Mouse (Mus musculus): ENCODE results near the gene Tfe3. TPM values are rescaled to one million over a fixed set of nuclear protein-coding genes. Genes with fewer than 3 reads are reported as not detected.

The Tfe3 gene
- polyA plus RNA-seq (2014; fragmentation: Illumina TruSeq; extraction: RNeasy Lipid Tissue Mini Kit (QIAGEN cat#74804); ENCODE audit: low read depth, low replicate concordance), result 8.1 TPM

GRCm38 (mm10) chrX:7762137-7762920 lies at the start of gene Tfe3:
TSS of gene Tfe3 (plus strand) at chrX:7762560.

GRCm38 (mm10) chrX:7714135-7714899 lies 48.0 kb upstream of the Tfe3 start, which contains the start of gene Wdr45:
TSS of gene Wdr45 (plus strand) at chrX:7714333.

GRCm38 (mm10) chrX:7721514-7722281 lies 40.7 kb upstream of the Tfe3 start, which contains the start of gene Gm45208:
TSS of gene Gm45208 (plus strand) at chrX:7722245.

GRCm38 (mm10) chrX:7728215-7728921 lies 34.0 kb upstream of the Tfe3 start, which contains the start of gene Praf2:
TSS of gene Praf2 (plus strand) at chrX:7728439.

GRCm38 (mm10) chrX:7750432-7751116 lies 11.8 kb upstream of the Tfe3 start, which contains the start of gene Ccdc120:
TSS of gene Ccdc120 (minus strand) at chrX:7750905.

GRCm38 (mm10) chrX:7789542-7790136 lies 27.3 kb downstream of the Tfe3 start, which contains the start of gene Gripap1:
TSS of gene Gripap1 (plus strand) at chrX:7789765.

GRCm38 (mm10) chrX:7821865-7822779 lies 59.8 kb downstream of the Tfe3 start, which contains the start of gene Kcnd1:
TSS of gene Kcnd1 (plus strand) at chrX:7822289.

Other genes with a start within 250 kb of the Tfe3 start
- gene Foxp3, start 188.9 kb upstream of the Tfe3 start, polyA plus RNA-seq (2014; fragmentation: Illumina TruSeq; extraction: RNeasy Lipid Tissue Mini Kit (QIAGEN cat#74804); ENCODE audit: low read depth, low replicate concordance), result not detected
- gene Ppp1r3f, start 188.3 kb upstream of the Tfe3 start, polyA plus RNA-seq (2014; fragmentation: Illumina TruSeq; extraction: RNeasy Lipid Tissue Mini Kit (QIAGEN cat#74804); ENCODE audit: low read depth, low replicate concordance), result 1.6 TPM
- 0.13 TPM for gene Ccdc22, start 157.0 kb upstream of the Tfe3 start, polyA plus RNA-seq (2014; fragmentation: Illumina TruSeq; extraction: RNeasy Lipid Tissue Mini Kit (QIAGEN cat#74804); ENCODE audit: low read depth, low replicate concordance)
- gene Cacna1f, start 155.5 kb upstream of the Tfe3 start, polyA plus RNA-seq (2014; fragmentation: Illumina TruSeq; extraction: RNeasy Lipid Tissue Mini Kit (QIAGEN cat#74804); ENCODE audit: low read depth, low replicate concordance), result not detected
- gene Syp, start 124.1 kb upstream of the Tfe3 start, polyA plus RNA-seq (2014; fragmentation: Illumina TruSeq; extraction: RNeasy Lipid Tissue Mini Kit (QIAGEN cat#74804); ENCODE audit: low read depth, low replicate concordance), result 0.15 TPM
- 0.69 TPM for gene Prickle3, start 105.3 kb upstream of the Tfe3 start, polyA plus RNA-seq (2014; fragmentation: Illumina TruSeq; extraction: RNeasy Lipid Tissue Mini Kit (QIAGEN cat#74804); ENCODE audit: low read depth, low replicate concordance)
- 3.8 TPM for gene Plp2, start 91.2 kb upstream of the Tfe3 start, polyA plus RNA-seq (2014; fragmentation: Illumina TruSeq; extraction: RNeasy Lipid Tissue Mini Kit (QIAGEN cat#74804); ENCODE audit: low read depth, low replicate concordance)
- not detected for gene Magix, start 81.3 kb upstream of the Tfe3 start, polyA plus RNA-seq (2014; fragmentation: Illumina TruSeq; extraction: RNeasy Lipid Tissue Mini Kit (QIAGEN cat#74804); ENCODE audit: low read depth, low replicate concordance)
- 14.2 TPM for gene Gpkow, start 65.4 kb upstream of the Tfe3 start, polyA plus RNA-seq (2014; fragmentation: Illumina TruSeq; extraction: RNeasy Lipid Tissue Mini Kit (QIAGEN cat#74804); ENCODE audit: low read depth, low replicate concordance)
- 1.1 TPM for gene Wdr45, start 48.2 kb upstream of the Tfe3 start, polyA plus RNA-seq (2014; fragmentation: Illumina TruSeq; extraction: RNeasy Lipid Tissue Mini Kit (QIAGEN cat#74804); ENCODE audit: low read depth, low replicate concordance)
- not detected for gene Gm45208, start 40.3 kb upstream of the Tfe3 start, polyA plus RNA-seq (2014; fragmentation: Illumina TruSeq; extraction: RNeasy Lipid Tissue Mini Kit (QIAGEN cat#74804); ENCODE audit: low read depth, low replicate concordance)
- gene Praf2, start 34.1 kb upstream of the Tfe3 start, polyA plus RNA-seq (2014; fragmentation: Illumina TruSeq; extraction: RNeasy Lipid Tissue Mini Kit (QIAGEN cat#74804); ENCODE audit: low read depth, low replicate concordance), result 0.57 TPM
- gene Ccdc120, start 11.7 kb upstream of the Tfe3 start, polyA plus RNA-seq (2014; fragmentation: Illumina TruSeq; extraction: RNeasy Lipid Tissue Mini Kit (QIAGEN cat#74804); ENCODE audit: low read depth, low replicate concordance), result 0.25 TPM
- gene Gripap1, start 27.2 kb downstream of the Tfe3 start, polyA plus RNA-seq (2014; fragmentation: Illumina TruSeq; extraction: RNeasy Lipid Tissue Mini Kit (QIAGEN cat#74804); ENCODE audit: low read depth, low replicate concordance), result 10.5 TPM
- gene Kcnd1, start 59.7 kb downstream of the Tfe3 start, polyA plus RNA-seq (2014; fragmentation: Illumina TruSeq; extraction: RNeasy Lipid Tissue Mini Kit (QIAGEN cat#74804); ENCODE audit: low read depth, low replicate concordance), result 0.41 TPM
- 12.9 TPM for gene Otud5, start 78.8 kb downstream of the Tfe3 start, polyA plus RNA-seq (2014; fragmentation: Illumina TruSeq; extraction: RNeasy Lipid Tissue Mini Kit (QIAGEN cat#74804); ENCODE audit: low read depth, low replicate concordance)
- gene Pim2, start 115.7 kb downstream of the Tfe3 start, polyA plus RNA-seq (2014; fragmentation: Illumina TruSeq; extraction: RNeasy Lipid Tissue Mini Kit (QIAGEN cat#74804); ENCODE audit: low read depth, low replicate concordance), result 3.4 TPM
- gene Slc35a2, start 121.5 kb downstream of the Tfe3 start, polyA plus RNA-seq (2014; fragmentation: Illumina TruSeq; extraction: RNeasy Lipid Tissue Mini Kit (QIAGEN cat#74804); ENCODE audit: low read depth, low replicate concordance), result 1.7 TPM
- 2.6 TPM for gene Pqbp1, start 136.7 kb downstream of the Tfe3 start, polyA plus RNA-seq (2014; fragmentation: Illumina TruSeq; extraction: RNeasy Lipid Tissue Mini Kit (QIAGEN cat#74804); ENCODE audit: low read depth, low replicate concordance)
- gene Timm17b, start 136.8 kb downstream of the Tfe3 start, polyA plus RNA-seq (2014; fragmentation: Illumina TruSeq; extraction: RNeasy Lipid Tissue Mini Kit (QIAGEN cat#74804); ENCODE audit: low read depth, low replicate concordance), result 1.5 TPM
- gene Gm10491, start 145.3 kb downstream of the Tfe3 start, polyA plus RNA-seq (2014; fragmentation: Illumina TruSeq; extraction: RNeasy Lipid Tissue Mini Kit (QIAGEN cat#74804); ENCODE audit: low read depth, low replicate concordance), result not detected
- not detected for gene Gm10490, start 147.0 kb downstream of the Tfe3 start, polyA plus RNA-seq (2014; fragmentation: Illumina TruSeq; extraction: RNeasy Lipid Tissue Mini Kit (QIAGEN cat#74804); ENCODE audit: low read depth, low replicate concordance)
- not detected for gene Pcsk1n, start 157.3 kb downstream of the Tfe3 start, polyA plus RNA-seq (2014; fragmentation: Illumina TruSeq; extraction: RNeasy Lipid Tissue Mini Kit (QIAGEN cat#74804); ENCODE audit: low read depth, low replicate concordance)
- gene Eras, start 166.0 kb downstream of the Tfe3 start, polyA plus RNA-seq (2014; fragmentation: Illumina TruSeq; extraction: RNeasy Lipid Tissue Mini Kit (QIAGEN cat#74804); ENCODE audit: low read depth, low replicate concordance), result 0.20 TPM
- 9.8 TPM for gene Hdac6, start 185.3 kb downstream of the Tfe3 start, polyA plus RNA-seq (2014; fragmentation: Illumina TruSeq; extraction: RNeasy Lipid Tissue Mini Kit (QIAGEN cat#74804); ENCODE audit: low read depth, low replicate concordance)
- gene Gata1, start 215.5 kb downstream of the Tfe3 start, polyA plus RNA-seq (2014; fragmentation: Illumina TruSeq; extraction: RNeasy Lipid Tissue Mini Kit (QIAGEN cat#74804); ENCODE audit: low read depth, low replicate concordance), result 3.4 TPM